Mouse (Mus musculus): ENCODE data around the gene Pmel. TPM values are rescaled to one million over a fixed set of nuclear protein-coding genes. Genes with fewer than 3 reads are reported as not detected.
"Not testable (repeated sequence)": the region's sequence is repeated elsewhere in the genome, so short reads cannot be mapped to it uniquely, and the experiment has no call there.

The Pmel gene
- polyA plus RNA-seq, 1 experiment from 2014 or later, result 0.55 TPM

GRCm38 (mm10) chr10:128715559-128716537 is 11.9 kb downstream of the Pmel start:
- Histone ChIP-seq H3K9me3 (ENCODE audit: control insufficient read depth) (no peaks in the 10 kb centered on the region), H3K4me2 (replicated peaks; ENCODE audit: low read depth) (no peak overlapping the region), H3K27ac (ENCODE audit: low read depth, low read length) (no peak overlapping the region), H3K27me3 (replicated peaks; ENCODE audit: control insufficient read depth, insufficient read depth, low read length) (no peaks in the 10 kb centered on the region), H3K36me3 (ENCODE audit: control insufficient read depth, insufficient read depth) (peaks cover 8% of the 10 kb centered on the region; the same call in 1 of the 2 replicates), H3K9ac (ENCODE audit: low read depth, low read length) (no peak overlapping the region), H3K4me1 (replicated peaks; ENCODE audit: control insufficient read depth, insufficient read depth, low read length) (no peaks in the 10 kb centered on the region), H3K4me3 (ENCODE audit: low read depth, low read length) (no peak overlapping the region)
- 84% methylated on average over 19 of the region's 19 CpGs for WGBS
- ATAC-seq, result no peak
- TF ChIP-seq CTCF (IDR thresholded peaks at IDR 0.05; ENCODE audit: low read depth), result no peak

DNA sequence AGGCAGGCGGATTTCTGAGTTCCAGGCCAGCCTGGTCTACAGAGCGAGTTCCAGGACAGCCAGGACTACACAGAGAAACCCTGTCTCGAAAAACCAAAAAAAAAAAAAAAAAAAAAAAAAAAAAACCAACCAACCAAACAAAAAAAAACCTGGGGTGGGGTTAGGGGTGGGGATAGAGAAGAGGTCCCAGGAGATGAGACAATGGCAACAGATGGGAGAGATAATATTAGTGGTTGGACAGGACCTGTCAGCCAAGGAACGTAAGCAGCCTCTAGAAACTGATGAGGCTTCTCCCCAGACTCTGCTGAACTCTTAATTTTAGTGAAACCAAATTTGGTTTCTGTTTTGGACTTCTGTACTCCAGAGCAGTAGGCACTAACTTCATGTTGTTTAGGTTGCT is 21.5 kb downstream of the Pmel start:
- H3K4me2 ChIP-seq (replicated peaks; ENCODE audit: low read depth); H3K4me3 ChIP-seq (ENCODE audit: low read depth, low read length); ATAC-seq; H3K27ac ChIP-seq (ENCODE audit: low read depth, low read length); H3K9ac ChIP-seq (ENCODE audit: low read depth, low read length); H3K4me1 ChIP-seq (replicated peaks; ENCODE audit: control insufficient read depth, insufficient read depth, low read length); H3K27me3 ChIP-seq (replicated peaks; ENCODE audit: control insufficient read depth, insufficient read depth, low read length); H3K9me3 ChIP-seq (ENCODE audit: control insufficient read depth): not testable (repeated sequence)
- peaks cover 19% of the 10 kb centered on the region; the same call in 1 of the 2 replicates for H3K36me3 ChIP-seq (ENCODE audit: control insufficient read depth, insufficient read depth)
- WGBS, result 75% methylated on average over 3 of the region's 4 CpGs

DNA sequence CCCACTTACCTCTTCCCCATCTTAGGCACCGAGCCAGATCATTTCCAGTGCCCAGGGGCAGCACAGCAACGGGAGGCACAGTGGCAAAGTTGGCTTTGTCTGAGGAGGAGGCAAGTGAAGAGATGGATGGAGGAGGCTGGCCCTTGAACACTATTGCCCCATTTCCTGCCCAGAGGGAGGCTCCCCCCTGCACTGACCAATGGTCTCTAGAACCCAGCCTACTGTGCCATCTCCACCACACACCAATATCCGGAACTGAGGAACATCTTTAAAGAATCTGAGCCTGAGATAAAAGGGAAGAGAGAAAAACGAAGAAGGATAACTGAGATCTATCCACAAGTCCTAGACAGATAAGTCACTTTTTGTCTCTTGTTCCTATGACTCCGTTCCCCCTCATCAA is 24.1 kb downstream of the Pmel start:
- Histone ChIP-seq H3K9me3 (ENCODE audit: control insufficient read depth) (no peaks in the 10 kb centered on the region), H3K4me2 (replicated peaks; ENCODE audit: low read depth) (no peak overlapping the region), H3K4me1 (replicated peaks; ENCODE audit: control insufficient read depth, insufficient read depth, low read length) (no peaks in the 10 kb centered on the region), H3K27ac (ENCODE audit: low read depth, low read length) (no peak overlapping the region), H3K9ac (ENCODE audit: low read depth, low read length) (no peak overlapping the region), H3K27me3 (replicated peaks; ENCODE audit: control insufficient read depth, insufficient read depth, low read length) (no peaks in the 10 kb centered on the region), H3K36me3 (ENCODE audit: control insufficient read depth, insufficient read depth) (peaks cover 19% of the 10 kb centered on the region; the same call in 1 of the 2 replicates), H3K4me3 (ENCODE audit: low read depth, low read length) (no peak overlapping the region)
- 88% methylated on average over 5 of the region's 5 CpGs for WGBS
- ATAC-seq, result no peak
- no peak for TF ChIP-seq CTCF (IDR thresholded peaks at IDR 0.05; ENCODE audit: low read depth)

- H3K36me3 ChIP-seq (ENCODE audit: control insufficient read depth, insufficient read depth), result peaks cover 23% of the 10 kb centered on the region; the same call in 1 of the 2 replicates
- WGBS, result 19% methylated on average over 10 of the region's 10 CpGs
- no peak overlapping the region for H3K4me2 ChIP-seq (replicated peaks; ENCODE audit: low read depth)
- peak; percentile 83 for TF ChIP-seq CTCF (IDR thresholded peaks at IDR 0.05; ENCODE audit: low read depth)
- H3K27me3 ChIP-seq (replicated peaks; ENCODE audit: control insufficient read depth, insufficient read depth, low read length), result no peaks in the 10 kb centered on the region
- H3K4me1 ChIP-seq (replicated peaks; ENCODE audit: control insufficient read depth, insufficient read depth, low read length), result no peaks in the 10 kb centered on the region
- H3K9me3 ChIP-seq (ENCODE audit: control insufficient read depth), result no peaks in the 10 kb centered on the region
- H3K9ac ChIP-seq (ENCODE audit: low read depth, low read length), result no peak overlapping the region
- H3K4me3 ChIP-seq (ENCODE audit: low read depth, low read length), result no peak overlapping the region
- no peak overlapping the region for H3K27ac ChIP-seq (ENCODE audit: low read depth, low read length)
- peak; percentile 45 for ATAC-seq
These were observed 27.0 kb downstream of the Pmel start for GRCm38 (mm10) chr10:128731002-128731433.

DNA sequence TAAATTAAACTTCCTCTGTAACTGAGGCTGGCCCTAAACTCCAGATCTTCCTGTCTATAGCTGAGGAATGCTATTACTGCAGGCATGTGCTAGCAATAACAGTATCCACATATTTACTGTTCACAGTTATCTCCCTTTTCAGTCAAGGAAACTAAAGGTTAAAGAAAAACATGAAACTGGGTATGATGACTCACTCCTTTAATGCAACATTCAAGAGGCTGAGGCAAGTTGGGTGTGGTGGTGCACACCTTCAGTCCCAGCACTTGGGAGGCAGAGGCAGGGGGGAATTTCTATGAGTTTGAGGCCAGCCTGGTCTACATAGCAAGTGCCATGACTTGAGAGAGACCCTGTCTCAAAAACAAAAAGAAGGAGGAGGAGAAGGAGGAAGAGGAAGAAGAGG is 28.0 kb downstream of the Pmel start:
- Histone ChIP-seq H3K4me2 (replicated peaks; ENCODE audit: low read depth) (no peak overlapping the region), H3K36me3 (ENCODE audit: control insufficient read depth, insufficient read depth) (peaks cover 23% of the 10 kb centered on the region; the same call in 1 of the 2 replicates), H3K27me3 (replicated peaks; ENCODE audit: control insufficient read depth, insufficient read depth, low read length) (no peaks in the 10 kb centered on the region), H3K9me3 (ENCODE audit: control insufficient read depth) (no peaks in the 10 kb centered on the region), H3K9ac (ENCODE audit: low read depth, low read length) (no peak overlapping the region), H3K4me3 (ENCODE audit: low read depth, low read length) (no peak overlapping the region), H3K27ac (ENCODE audit: low read depth, low read length) (no peak overlapping the region), H3K4me1 (replicated peaks; ENCODE audit: control insufficient read depth, insufficient read depth, low read length) (no peaks in the 10 kb centered on the region)
- no peak for TF ChIP-seq CTCF (IDR thresholded peaks at IDR 0.05; ENCODE audit: low read depth)
- peak; percentile 44; the same call in 1 of the 2 replicates for ATAC-seq

GRCm38 (mm10) chr10:128737435-128737834 is 33.4 kb downstream of the Pmel start:
- Histone ChIP-seq H3K4me3 (ENCODE audit: low read depth, low read length) (no peak overlapping the region), H3K27me3 (replicated peaks; ENCODE audit: control insufficient read depth, insufficient read depth, low read length) (no peaks in the 10 kb centered on the region), H3K4me1 (replicated peaks; ENCODE audit: control insufficient read depth, insufficient read depth, low read length) (no peaks in the 10 kb centered on the region), H3K9ac (ENCODE audit: low read depth, low read length) (no peak overlapping the region), H3K27ac (ENCODE audit: low read depth, low read length) (no peak overlapping the region), H3K4me2 (replicated peaks; ENCODE audit: low read depth) (peak overlapping the region; percentile 45), H3K36me3 (ENCODE audit: control insufficient read depth, insufficient read depth) (peaks cover 7% of the 10 kb centered on the region; the same call in 1 of the 2 replicates), H3K9me3 (ENCODE audit: control insufficient read depth) (no peaks in the 10 kb centered on the region)
- WGBS, result 8% methylated on average over 15 of the region's 15 CpGs
- TF ChIP-seq CTCF (IDR thresholded peaks at IDR 0.05; ENCODE audit: low read depth), result no peak
- peak; percentile 42; the same call in 1 of the 2 replicates for ATAC-seq

All from intestine, postnatal 0 days (tissue).